Mouse (Mus musculus): ENCODE measurements at regions not wholly inside any gene's neighbourhood (a gene's known extent, or its start where the extent isn't known, plus 50 kb on each side); places are given as distances from the start of the nearest gene placed in this dataset.

- no peaks in the 10 kb centered on the region for H3K36me3 ChIP-seq
- H3K4me2 ChIP-seq, result no peak overlapping the region
- H3K27me3 ChIP-seq (replicated peaks), result no peaks in the 10 kb centered on the region
- no peaks in the 10 kb centered on the region for H3K4me1 ChIP-seq (replicated peaks)
- no peak for ATAC-seq (ENCODE audit: insufficient number of reproducible peaks, low FRiP score)
- no peak overlapping the region for H3K9ac ChIP-seq
- WGBS, result 76% methylated on average over 9 of the region's 9 CpGs
- H3K9me3 ChIP-seq (replicated peaks), result peaks cover 6% of the 10 kb centered on the region; the same call in 1 of the 2 replicates
- H3K4me3 ChIP-seq, result no peak overlapping the region
- H3K27ac ChIP-seq (ENCODE audit: poor library complexity, severe bottlenecking), result no peak overlapping the region
Measured at GRCm38 (mm10) chr19:37754024-37754423, 56.4 kb downstream of the Cyp26a1 start.

GRCm38 (mm10) chr19:37755372-37755771 lies 57.8 kb downstream of the Cyp26a1 start:
- H3K4me2 ChIP-seq, result no peak overlapping the region
- H3K9me3 ChIP-seq (replicated peaks), result peaks cover 10% of the 10 kb centered on the region; the same call in 1 of the 2 replicates
- no peaks in the 10 kb centered on the region for H3K4me1 ChIP-seq (replicated peaks)
- no peak overlapping the region for H3K4me3 ChIP-seq
- WGBS, result 84% methylated on average over 3 of the region's 3 CpGs
- no peak overlapping the region for H3K27ac ChIP-seq (ENCODE audit: poor library complexity, severe bottlenecking)
- no peak for ATAC-seq (ENCODE audit: insufficient number of reproducible peaks, low FRiP score)
- H3K36me3 ChIP-seq, result no peaks in the 10 kb centered on the region
- H3K9ac ChIP-seq, result no peak overlapping the region
- no peaks in the 10 kb centered on the region for H3K27me3 ChIP-seq (replicated peaks)

- Histone ChIP-seq H3K4me2 (no peak overlapping the region), H3K36me3 (no peaks in the 10 kb centered on the region), H3K9ac (no peak overlapping the region), H3K9me3 (replicated peaks) (no peaks in the 10 kb centered on the region), H3K27me3 (replicated peaks) (no peaks in the 10 kb centered on the region), H3K4me3 (no peak overlapping the region), H3K27ac (ENCODE audit: poor library complexity, severe bottlenecking) (no peak overlapping the region), H3K4me1 (replicated peaks) (no peaks in the 10 kb centered on the region)
- no peak for ATAC-seq (ENCODE audit: insufficient number of reproducible peaks, low FRiP score)
- WGBS, result 87% methylated on average over 4 of the region's 4 CpGs
Measured at GRCm38 (mm10) chr19:37769376-37769775, 71.8 kb downstream of the Cyp26a1 start.

- Histone ChIP-seq H3K27me3 (replicated peaks) (no peaks in the 10 kb centered on the region), H3K9ac (no peak overlapping the region), H3K4me1 (replicated peaks) (no peaks in the 10 kb centered on the region), H3K27ac (ENCODE audit: poor library complexity, severe bottlenecking) (no peak overlapping the region), H3K4me2 (no peak overlapping the region), H3K36me3 (no peaks in the 10 kb centered on the region), H3K9me3 (replicated peaks) (no peaks in the 10 kb centered on the region), H3K4me3 (no peak overlapping the region)
- ATAC-seq (ENCODE audit: insufficient number of reproducible peaks, low FRiP score), result no peak
- 82% methylated on average over 6 of the region's 6 CpGs for WGBS
Measured at GRCm38 (mm10) chr19:37771956-37772355, 74.4 kb downstream of the Cyp26a1 start.

GRCm38 (mm10) chr19:37774551-37774950 lies 77.0 kb downstream of the Cyp26a1 start:
- Histone ChIP-seq H3K36me3 (no peaks in the 10 kb centered on the region), H3K27ac (ENCODE audit: poor library complexity, severe bottlenecking) (no peak overlapping the region), H3K4me3 (no peak overlapping the region), H3K4me2 (no peak overlapping the region), H3K9me3 (replicated peaks) (no peaks in the 10 kb centered on the region), H3K4me1 (replicated peaks) (no peaks in the 10 kb centered on the region), H3K9ac (no peak overlapping the region), H3K27me3 (replicated peaks) (no peaks in the 10 kb centered on the region)
- 84% methylated on average over 4 of the region's 4 CpGs for WGBS
- ATAC-seq (ENCODE audit: insufficient number of reproducible peaks, low FRiP score), result no peak

- Histone ChIP-seq H3K4me3 (no peak overlapping the region), H3K9ac (no peak overlapping the region), H3K4me2 (no peak overlapping the region), H3K9me3 (replicated peaks) (no peaks in the 10 kb centered on the region), H3K27ac (ENCODE audit: poor library complexity, severe bottlenecking) (no peak overlapping the region), H3K36me3 (no peaks in the 10 kb centered on the region), H3K4me1 (replicated peaks) (no peaks in the 10 kb centered on the region), H3K27me3 (replicated peaks) (no peaks in the 10 kb centered on the region)
- no peak for ATAC-seq (ENCODE audit: insufficient number of reproducible peaks, low FRiP score)
- WGBS, result 70% methylated on average over 1 of the region's 1 CpGs
Measured at GRCm38 (mm10) chr19:37774966-37775365, 77.4 kb downstream of the Cyp26a1 start.

- 64% methylated on average over 6 of the region's 6 CpGs for WGBS
- no peak for ATAC-seq (ENCODE audit: insufficient number of reproducible peaks, low FRiP score)
- H3K9me3 ChIP-seq (replicated peaks), result no peaks in the 10 kb centered on the region
Measured at GRCm38 (mm10) chr19:37777961-37778360, 80.4 kb downstream of the Cyp26a1 start.

GRCm38 (mm10) chr19:37778568-37778967 lies 81.0 kb downstream of the Cyp26a1 start:
- Histone ChIP-seq H3K4me3 (no peak overlapping the region), H3K4me2 (no peak overlapping the region), H3K27me3 (replicated peaks) (no peaks in the 10 kb centered on the region), H3K9ac (no peak overlapping the region), H3K27ac (ENCODE audit: poor library complexity, severe bottlenecking) (no peak overlapping the region), H3K36me3 (no peaks in the 10 kb centered on the region), H3K9me3 (replicated peaks) (no peaks in the 10 kb centered on the region), H3K4me1 (replicated peaks) (no peaks in the 10 kb centered on the region)
- 82% methylated on average over 4 of the region's 4 CpGs for WGBS
- no peak for ATAC-seq (ENCODE audit: insufficient number of reproducible peaks, low FRiP score)

More at GRCm38 (mm10) chr19:37777961-37778360, 80.4 kb downstream of the Cyp26a1 start:
- Histone ChIP-seq H3K36me3 (no peaks in the 10 kb centered on the region), H3K27ac (ENCODE audit: poor library complexity, severe bottlenecking) (no peak overlapping the region), H3K4me3 (no peak overlapping the region), H3K4me2 (no peak overlapping the region), H3K9ac (no peak overlapping the region), H3K27me3 (replicated peaks) (no peaks in the 10 kb centered on the region), H3K4me1 (replicated peaks) (no peaks in the 10 kb centered on the region)

GRCm38 (mm10) chr19:37788540-37788939 lies 90.9 kb downstream of the Cyp26a1 start:
- ATAC-seq (ENCODE audit: insufficient number of reproducible peaks, low FRiP score), result no peak
- 91% methylated on average over 3 of the region's 3 CpGs for WGBS
- peaks cover 3% of the 10 kb centered on the region for H3K9me3 ChIP-seq (replicated peaks)
- no peak overlapping the region for H3K4me3 ChIP-seq
- H3K36me3 ChIP-seq, result no peaks in the 10 kb centered on the region
- H3K9ac ChIP-seq, result no peak overlapping the region
- no peak overlapping the region for H3K27ac ChIP-seq (ENCODE audit: poor library complexity, severe bottlenecking)
- no peak overlapping the region for H3K4me2 ChIP-seq
- no peaks in the 10 kb centered on the region for H3K27me3 ChIP-seq (replicated peaks)
- H3K4me1 ChIP-seq (replicated peaks), result 0 out of 2 replicates have a peak, but pooled peaks cover 4% of the 10 kb centered on the region

GRCm38 (mm10) chr19:37789576-37790180 lies 92.1 kb downstream of the Cyp26a1 start:
- Histone ChIP-seq H3K27me3 (replicated peaks) (no peaks in the 10 kb centered on the region), H3K4me3 (no peak overlapping the region), H3K4me1 (replicated peaks) (0 out of 2 replicates have a peak, but pooled peaks cover 4% of the 10 kb centered on the region), H3K9ac (no peak overlapping the region), H3K36me3 (no peaks in the 10 kb centered on the region), H3K9me3 (replicated peaks) (peaks cover 3% of the 10 kb centered on the region), H3K4me2 (no peak overlapping the region), H3K27ac (ENCODE audit: poor library complexity, severe bottlenecking) (no peak overlapping the region)
- ATAC-seq (ENCODE audit: insufficient number of reproducible peaks, low FRiP score), result no peak
- WGBS, result 70% methylated on average over 12 of the region's 12 CpGs

- Histone ChIP-seq H3K4me2 (no peak overlapping the region), H3K27ac (ENCODE audit: poor library complexity, severe bottlenecking) (no peak overlapping the region), H3K27me3 (replicated peaks) (no peaks in the 10 kb centered on the region), H3K4me3 (no peak overlapping the region), H3K9me3 (replicated peaks) (no peaks in the 10 kb centered on the region), H3K4me1 (replicated peaks) (0 out of 2 replicates have a peak, but pooled peaks cover 4% of the 10 kb centered on the region), H3K9ac (no peak overlapping the region), H3K36me3 (no peaks in the 10 kb centered on the region)
- whole genome bisulfite sequencing, result 66% methylated on average over 24 of the region's 24 CpGs
- no peak for ATAC-seq (ENCODE audit: insufficient number of reproducible peaks, low FRiP score)
Measured at GRCm38 (mm10) chr19:37790281-37791073, 92.9 kb downstream of the Cyp26a1 start.

Measured in heart, embryonic 12.5 days (tissue).